Mouse (Mus musculus) MEL (cell line): Measurements from ENCODE around the gene Tmem132d.

ENCODE experiments used
- CHD2 ChIP-seq: IDR thresholded peaks from 2 replicates; pipeline ENCODE4 v1.6.1; 2011; ENCODE audit warnings: low read length, improper control_type of control experiment
- CTCF ChIP-seq, 3 experiments: IDR thresholded peaks in 2 of 3; conservative IDR thresholded peaks in 1 of 3; 2 replicates each; pipeline ENCODE4 v1.5.1; 2011 to 2012; ENCODE audit warnings: low read length in 3 of 3, low read depth in 2 of 3, mild to moderate bottlenecking in 2 of 3, improper control_type of control experiment in 1 of 3, inconsistent platforms in 1 of 3, mixed read lengths in 1 of 3, moderate library complexity in 1 of 3; ENCODE audit not compliant: control insufficient read depth in 1 of 3, insufficient read depth in 1 of 3, poor library complexity in 1 of 3, severe bottlenecking in 1 of 3
- GABPA ChIP-seq: IDR thresholded peaks from 2 replicates; pipeline ENCODE4 v1.6.1; 2012; ENCODE audit warnings: low read depth, mild to moderate bottlenecking, inconsistent platforms, low read length, improper control_type of control experiment, moderate library complexity
- GATA1 ChIP-seq: IDR thresholded peaks from 2 replicates; pipeline ENCODE4 v1.6.1; 2011; ENCODE audit warnings: low read depth, low read length, improper control_type of control experiment
- HCFC1 ChIP-seq: IDR thresholded peaks from 2 replicates; pipeline ENCODE4 v1.6.1; 2012; ENCODE audit warnings: low read depth, mild to moderate bottlenecking, inconsistent platforms, low read length, improper control_type of control experiment, moderate library complexity
- MAX ChIP-seq: IDR thresholded peaks from 2 replicates; pipeline ENCODE4 v1.6.1; 2011; ENCODE audit warnings: low read length, improper control_type of control experiment
- MXI1 ChIP-seq: IDR thresholded peaks from 2 replicates; pipeline ENCODE4 v1.6.1; 2011; ENCODE audit warnings: mild to moderate bottlenecking, low read depth, low read length, improper control_type of control experiment
- NELFE ChIP-seq: IDR thresholded peaks from 2 replicates; pipeline ENCODE4 v1.6.1; 2011; ENCODE audit warnings: low read depth, low read length, improper control_type of control experiment
- POLR2A ChIP-seq, 2 experiments: IDR thresholded peaks; 2 replicates each; pipeline ENCODE4 v1.6.1; 2011 to 2012; ENCODE audit warnings: low read length in 2 of 2, mild to moderate bottlenecking in 2 of 2, control low read depth in 1 of 2, improper control_type of control experiment in 1 of 2, low read depth in 1 of 2, moderate library complexity in 1 of 2; ENCODE audit not compliant: control insufficient read depth in 1 of 2, insufficient read depth in 1 of 2, poor library complexity in 1 of 2
- RAD21 ChIP-seq: IDR thresholded peaks from 2 replicates; pipeline ENCODE4 v1.6.1; 2011; ENCODE audit warnings: mild to moderate bottlenecking, low read depth, low read length, improper control_type of control experiment
- TAL1 ChIP-seq: IDR thresholded peaks from 2 replicates; pipeline ENCODE4 v1.6.1; 2012; ENCODE audit warnings: mild to moderate bottlenecking, inconsistent platforms, low read length, moderate library complexity, mixed read lengths
- TCF12 ChIP-seq: IDR thresholded peaks from 2 replicates; pipeline ENCODE4 v1.6.1; 2014; ENCODE audit warnings: low read depth, mild to moderate bottlenecking, inconsistent platforms, low read length, improper control_type of control experiment, moderate library complexity
- ZNF384 ChIP-seq: IDR thresholded peaks from 2 replicates; pipeline ENCODE4 v1.6.1; 2012; ENCODE audit warnings: low read depth, mild to moderate bottlenecking, inconsistent platforms, low read length, improper control_type of control experiment

DNA sequence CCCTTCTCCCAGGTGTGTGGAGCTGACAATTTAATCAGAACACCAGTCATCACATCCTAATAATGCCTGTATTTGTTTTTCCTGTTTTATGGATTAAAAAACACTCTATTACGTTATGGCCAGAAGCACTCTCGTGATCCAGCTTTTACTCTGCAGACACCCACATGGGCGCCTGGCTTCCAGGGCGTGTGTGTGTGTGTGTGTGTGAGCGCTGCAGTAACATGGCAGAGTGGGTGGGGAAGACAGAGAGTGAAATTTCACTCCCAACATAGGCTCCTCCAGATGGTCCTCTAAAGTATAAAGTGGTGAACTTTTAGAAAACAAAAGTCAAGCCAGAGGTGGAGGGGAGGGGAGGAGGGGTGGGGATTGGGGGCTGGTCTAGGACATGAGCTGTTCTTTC is 442.1 kb downstream of the Tmem132d start:
- TF ChIP-seq CHD2, result no peak
- TF ChIP-seq CTCF (IDR thresholded peaks at IDR 0.05 in 2 of 3, conservative IDR thresholded peaks at IDR 0.05 in 1 of 3; ENCODE audit: control insufficient read depth in 1 of 3, insufficient read depth in 1 of 3, low read depth in 2 of 3, low read length in 3 of 3, poor library complexity in 1 of 3, severe bottlenecking in 1 of 3), result no peak
- TF ChIP-seq RAD21, result no peak
- no peak for TF ChIP-seq TCF12
- no peak for TF ChIP-seq GABPA
- TF ChIP-seq POLR2A (IDR thresholded peaks at IDR 0.05; ENCODE audit: control insufficient read depth in 1 of 2, insufficient read depth in 1 of 2, low read depth in 1 of 2, low read length in 2 of 2, poor library complexity in 1 of 2), result no peak
- TF ChIP-seq GATA1, result no peak
- TF ChIP-seq HCFC1, result no peak
- no peak for TF ChIP-seq TAL1
- no peak for TF ChIP-seq ZNF384
- TF ChIP-seq MAX, result no peak
- TF ChIP-seq NELFE, result no peak
- no peak for TF ChIP-seq MXI1
